Mouse (Mus musculus) layer of hippocampus, adult 9-11 months (tissue): ENCODE measurements around the gene Kcnq2.

Experiments
- DNase-seq: peaks from one replicate; pipeline ENCODE4 v3.0.0; 2022

Kcnq2 gene

DNA sequence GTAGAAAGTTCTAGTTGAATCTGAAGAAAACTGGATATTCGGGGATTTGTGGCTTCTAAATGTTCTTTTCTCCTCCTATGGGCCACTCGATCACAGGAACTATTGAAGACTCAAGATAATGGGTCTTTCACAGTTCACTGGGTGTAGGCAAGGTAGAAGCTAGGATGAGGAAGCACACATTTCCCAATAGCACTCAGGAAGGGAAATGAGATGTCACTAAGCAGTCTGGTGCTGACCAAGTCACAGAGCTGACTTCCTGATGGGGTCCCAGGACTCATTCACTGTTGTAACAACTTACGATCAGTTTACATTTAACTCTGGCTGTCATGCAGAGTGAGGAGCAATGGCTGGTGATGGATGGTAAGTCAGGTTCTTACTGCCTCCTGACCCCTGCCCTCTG, 45.0 kb downstream of the Kcnq2 start:
- DNase-seq, result no peak

DNA sequence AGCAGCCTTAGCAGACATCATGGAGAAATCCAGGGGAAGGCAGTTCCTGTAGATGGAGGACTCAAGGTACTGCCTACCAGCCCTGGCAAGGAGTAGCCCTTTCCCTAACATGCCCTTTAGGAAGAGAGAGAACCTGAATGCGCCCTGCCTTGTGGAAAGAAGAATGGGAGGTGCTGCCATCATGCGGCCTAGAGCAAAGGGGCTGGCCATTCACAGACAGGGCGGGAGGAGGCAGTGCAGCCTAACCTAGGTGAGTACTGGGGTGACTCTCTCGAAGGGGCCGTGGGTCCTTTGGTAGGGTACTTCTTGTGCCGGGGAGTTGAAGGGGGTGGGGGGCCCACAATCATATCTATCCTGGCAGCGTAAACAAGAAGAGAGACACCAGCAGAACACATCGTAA, 50.1 kb downstream of the Kcnq2 start:
- DNase-seq, result no peak

DNA sequence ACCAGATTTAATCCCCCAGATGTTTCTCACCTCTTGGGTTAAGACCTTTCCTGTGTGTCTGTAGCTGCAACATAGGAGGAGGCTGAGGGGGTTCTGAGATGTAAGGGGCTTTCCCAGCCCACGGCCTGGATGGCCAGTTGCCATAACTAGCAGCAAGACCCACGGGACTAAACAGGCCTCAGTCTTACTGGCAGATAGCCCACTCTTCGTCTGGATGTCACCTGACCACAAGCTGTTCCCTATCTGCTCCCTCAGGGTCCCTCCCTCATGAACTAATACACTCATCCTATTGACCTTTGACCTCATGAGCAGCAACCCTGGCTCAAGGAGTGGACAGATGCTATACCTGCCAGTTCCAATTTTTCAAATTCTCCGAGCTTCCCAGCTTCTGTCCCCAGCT, 51.2 kb downstream of the Kcnq2 start:
- DNase-seq, result no peak

DNA sequence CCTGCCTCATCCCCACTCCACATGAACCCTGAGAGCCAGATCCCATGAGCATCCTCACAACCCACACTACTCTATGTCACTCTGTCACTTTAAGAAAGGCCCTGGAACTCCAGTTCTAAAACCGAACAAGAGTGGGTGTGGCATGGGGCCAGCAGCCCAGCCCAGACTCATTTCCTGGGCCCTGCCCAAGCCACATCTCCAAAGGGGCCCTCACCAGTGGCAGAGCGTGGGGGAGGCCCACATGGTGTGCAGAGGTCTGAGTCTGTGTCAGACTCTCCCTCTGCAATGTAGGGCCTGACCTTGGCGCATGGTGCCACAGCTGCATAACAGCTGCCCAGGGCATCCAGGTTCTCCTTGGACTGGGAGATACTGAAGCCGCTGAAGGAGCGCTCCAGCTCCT, 54.2 kb downstream of the Kcnq2 start:
- DNase-seq, result no peak

DNA sequence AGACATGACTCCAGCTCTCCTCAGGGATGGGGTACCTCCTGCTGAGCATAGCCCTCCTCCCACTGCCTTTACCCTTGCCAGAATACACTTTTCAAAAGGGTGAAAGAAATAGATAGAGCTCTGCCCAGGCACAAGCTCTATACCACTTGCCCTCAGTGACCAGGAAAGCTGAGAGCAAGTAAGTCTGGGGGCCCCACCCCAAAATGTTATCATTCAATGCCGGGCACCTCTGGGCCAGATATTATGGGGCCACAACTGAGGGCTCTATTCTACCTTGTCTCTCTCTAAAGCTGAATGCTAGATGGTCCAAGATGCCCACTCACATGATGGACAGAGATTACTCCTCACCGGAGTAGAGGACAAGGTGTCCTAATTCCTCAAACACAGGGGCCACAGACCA, 55.6 kb downstream of the Kcnq2 start:
- no peak for DNase-seq

DNA sequence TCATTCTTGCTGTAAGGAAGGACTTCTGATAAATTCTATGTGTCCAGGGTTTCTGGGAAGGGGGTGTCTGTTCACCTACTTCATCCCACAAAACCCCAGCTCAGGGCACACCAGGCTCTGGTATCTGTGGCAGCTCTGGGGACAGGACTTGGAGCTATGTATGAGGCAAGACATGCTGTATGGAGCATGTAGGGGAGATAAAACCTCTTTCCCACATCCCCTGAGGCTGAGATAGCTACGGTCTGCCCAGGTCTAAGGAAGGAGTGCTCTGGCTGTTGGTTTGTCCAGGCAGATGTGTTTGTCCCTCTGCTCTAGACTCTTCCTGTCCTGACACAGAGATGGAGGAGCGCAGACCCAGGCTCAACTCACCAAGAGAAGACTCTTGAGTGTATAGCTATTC, 56.2 kb downstream of the Kcnq2 start:
- no peak for DNase-seq

DNA sequence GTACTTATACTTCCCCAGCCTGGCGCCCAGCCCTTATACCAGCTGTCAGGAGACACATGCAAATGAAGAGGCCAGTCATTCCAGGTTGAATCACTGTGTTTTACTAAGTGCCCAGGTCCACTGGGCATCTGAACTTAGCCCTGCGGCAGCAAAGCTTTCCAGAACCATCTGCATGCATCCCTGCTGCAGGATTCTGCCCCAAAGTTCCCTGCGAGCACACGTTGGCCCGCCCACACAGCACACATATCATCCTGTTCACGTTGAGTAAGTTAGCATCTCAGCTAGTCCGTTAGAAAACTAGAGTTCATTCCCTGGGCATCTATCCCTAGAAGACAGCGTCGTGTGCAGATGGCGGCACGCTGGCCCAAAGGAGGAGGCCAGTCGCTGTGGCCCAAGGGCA, 59.6 kb downstream of the Kcnq2 start:
- no peak for DNase-seq

DNA sequence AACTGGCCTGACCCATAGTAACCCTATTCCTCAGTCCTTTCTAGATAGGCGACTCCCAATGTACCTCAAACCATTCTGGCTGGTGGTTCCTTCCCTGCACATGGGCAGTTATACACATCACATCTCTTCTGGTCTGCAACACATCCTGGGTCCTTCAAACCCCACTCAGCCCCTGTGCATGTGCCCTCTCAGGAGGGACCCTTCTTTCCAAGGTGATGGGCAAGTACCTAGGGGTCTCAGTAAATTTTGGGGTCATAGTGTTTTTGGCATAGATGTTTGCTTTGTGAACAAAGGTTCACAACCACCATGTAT, 62.7 kb downstream of the Kcnq2 start:
- no peak for DNase-seq

DNA sequence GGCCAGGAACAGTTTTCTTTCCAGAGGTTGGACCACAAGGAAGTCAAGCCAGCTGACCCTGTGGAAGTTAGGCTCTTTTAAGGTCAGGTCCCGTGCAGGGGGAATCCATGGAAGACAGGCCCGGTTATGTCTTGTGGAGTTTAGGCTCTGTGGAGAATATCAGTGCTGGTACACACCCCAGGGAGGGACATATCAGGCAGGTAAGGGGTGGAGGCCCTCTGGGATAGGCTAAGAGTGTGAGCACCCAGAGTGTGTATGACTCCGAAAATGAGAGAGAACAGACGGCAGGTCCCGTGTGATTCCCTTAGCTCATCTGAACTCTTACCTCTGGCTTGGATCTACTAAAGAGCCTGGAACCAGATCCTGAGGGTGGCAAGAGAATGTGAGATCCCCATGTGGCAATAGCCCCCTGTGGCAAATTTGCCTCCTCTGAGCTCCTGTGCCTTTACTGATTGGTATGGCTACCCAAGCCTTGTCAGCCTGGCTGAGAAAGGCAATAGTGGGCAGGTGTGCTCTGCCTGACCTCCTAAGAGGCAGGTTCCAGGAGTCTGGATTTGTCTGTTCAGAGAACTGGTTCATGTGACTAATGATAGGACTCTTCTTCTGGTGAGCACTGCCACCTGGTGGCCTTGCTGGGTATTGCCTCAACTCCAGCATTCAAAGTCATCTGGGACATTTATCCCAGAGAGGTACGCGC, 63.2 kb downstream of the Kcnq2 start:
- DNase-seq, result peak; percentile 73

DNA sequence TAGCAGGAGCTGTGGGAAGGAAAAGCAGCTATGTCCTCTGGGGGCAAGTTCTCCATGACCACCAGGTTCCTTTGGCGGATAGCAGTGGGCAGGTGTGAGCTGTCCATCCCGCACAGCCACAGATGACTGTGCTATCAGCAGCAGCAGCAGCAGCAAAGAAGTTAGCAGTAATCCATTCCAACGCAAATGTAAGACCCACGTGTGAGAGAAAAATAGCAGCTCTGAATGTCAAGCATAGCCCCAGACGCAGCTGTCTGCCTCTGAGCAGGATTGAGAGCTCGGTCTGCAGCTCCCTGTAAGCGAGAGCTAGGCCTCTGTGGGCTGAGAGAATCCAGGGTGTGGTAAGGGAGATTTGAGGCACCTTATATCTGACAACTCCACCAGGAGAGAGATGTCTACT, 65.0 kb downstream of the Kcnq2 start:
- peak; percentile 70 for DNase-seq

DNA sequence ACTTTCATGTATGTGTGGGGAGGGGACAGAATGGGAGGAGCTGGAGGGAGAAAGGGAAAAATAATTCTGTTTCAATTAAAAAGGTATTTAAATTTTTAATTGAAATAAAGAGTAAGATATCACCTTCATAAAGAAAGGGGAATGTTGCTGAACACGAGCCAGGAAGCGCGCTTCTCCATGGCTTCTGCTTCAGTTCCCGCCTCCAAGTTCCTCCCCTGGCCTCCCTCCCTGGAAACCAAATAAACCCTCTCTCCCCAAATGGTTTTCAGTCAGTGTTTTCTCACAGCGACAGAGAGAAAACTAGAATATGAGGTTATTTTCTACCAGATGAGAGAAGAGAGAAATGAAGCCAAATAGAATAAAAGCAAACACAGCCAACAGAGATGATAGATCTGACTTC, 66.6 kb downstream of the Kcnq2 start:
- no peak for DNase-seq

DNA sequence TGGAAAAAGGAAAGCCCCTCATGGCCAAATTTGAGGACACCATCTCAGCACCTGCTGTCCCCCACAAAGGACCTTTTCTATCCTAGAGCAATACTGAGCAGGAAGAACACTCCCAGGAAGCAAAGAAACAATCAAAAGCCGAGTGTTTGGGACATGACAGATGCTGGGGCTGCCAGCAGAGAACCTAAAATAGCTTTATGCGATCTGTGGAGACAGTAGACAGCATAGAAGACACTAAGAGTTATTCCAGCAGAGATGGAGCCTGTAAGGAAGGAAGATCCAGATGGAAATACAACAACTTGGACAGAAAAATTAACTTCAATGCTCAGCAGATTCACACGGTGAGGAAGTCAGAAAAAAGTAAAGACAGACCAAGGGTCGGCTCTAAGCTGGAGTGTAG, 69.3 kb downstream of the Kcnq2 start:
- no peak for DNase-seq

DNA sequence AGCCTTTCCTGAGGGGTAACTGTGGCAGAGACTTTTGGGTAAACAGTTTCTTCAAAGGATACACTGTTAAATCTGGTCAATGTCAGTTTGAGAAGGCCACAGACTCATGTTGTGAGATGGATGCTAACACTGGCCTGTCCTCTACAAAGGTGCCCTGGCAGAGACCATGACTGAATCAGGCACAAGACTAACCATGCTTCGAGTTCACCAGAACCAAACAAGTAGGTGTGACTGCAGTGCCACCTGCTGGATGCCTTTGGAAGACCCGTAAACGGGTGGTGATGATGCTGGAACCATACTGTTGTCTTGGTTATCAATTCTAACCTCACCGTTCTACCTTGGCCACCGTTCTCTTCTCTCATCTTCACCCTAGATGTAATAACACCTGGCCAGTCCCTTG, 75.0 kb downstream of the Kcnq2 start:
- DNase-seq, result peak; percentile 72

DNA sequence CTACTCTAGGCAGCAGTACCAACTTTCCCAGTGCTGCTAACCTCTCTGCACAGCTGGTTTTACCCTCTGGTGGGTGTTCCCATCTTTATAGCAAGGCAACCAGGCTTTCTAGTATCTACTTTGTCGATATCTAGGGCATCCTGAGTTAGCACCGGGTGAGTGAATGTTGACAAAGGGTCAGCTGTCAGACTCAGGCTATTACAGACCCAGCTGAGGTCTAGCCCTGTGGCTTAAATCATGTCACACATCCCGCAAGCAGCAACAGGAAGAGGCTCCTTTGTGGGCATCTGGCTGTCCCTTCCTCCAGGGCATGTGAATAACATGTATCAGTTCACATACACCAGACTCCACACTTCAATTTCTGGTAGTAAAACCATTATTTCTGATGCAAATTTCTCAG, 76.9 kb downstream of the Kcnq2 start:
- DNase-seq, result no peak

DNA sequence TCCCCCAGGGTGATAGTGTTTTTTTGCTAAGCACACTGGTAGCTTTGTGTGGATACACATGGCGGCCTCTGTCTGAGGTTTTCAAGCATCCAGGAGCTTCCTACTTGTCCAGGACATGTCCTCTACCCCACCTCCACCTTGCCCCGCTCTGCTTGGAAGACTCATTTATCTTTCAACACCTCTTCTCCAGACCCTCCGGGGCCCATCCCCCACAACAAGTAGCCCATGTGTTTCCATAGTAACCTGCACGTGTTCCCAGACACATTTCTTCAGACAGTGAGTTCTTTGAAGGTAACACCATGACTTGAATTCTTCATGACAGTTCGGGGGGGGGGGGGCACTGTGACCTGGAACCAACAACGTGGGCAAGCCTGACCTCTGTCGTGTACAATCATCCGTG, 77.8 kb downstream of the Kcnq2 start:
- no peak for DNase-seq

DNA sequence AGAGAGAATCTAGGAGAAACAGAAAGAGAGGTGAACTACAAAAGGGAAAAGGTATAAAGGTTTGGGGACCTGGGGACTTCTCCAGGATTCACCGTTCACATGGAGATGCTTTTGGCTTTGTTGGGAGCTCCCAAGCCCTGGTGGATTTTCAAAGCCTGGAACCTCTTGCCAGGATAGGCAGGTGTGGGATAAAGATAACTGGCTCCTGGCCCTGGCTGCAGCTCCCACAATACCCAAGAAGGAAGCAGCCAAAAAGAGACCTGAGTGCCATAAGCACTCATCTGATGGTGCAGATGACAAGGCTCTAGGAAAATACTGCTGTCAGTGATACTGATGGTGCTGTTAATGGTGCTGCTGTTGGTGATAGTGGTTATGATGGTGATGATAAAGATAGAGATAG, 82.9 kb downstream of the Kcnq2 start:
- no peak for DNase-seq

DNA sequence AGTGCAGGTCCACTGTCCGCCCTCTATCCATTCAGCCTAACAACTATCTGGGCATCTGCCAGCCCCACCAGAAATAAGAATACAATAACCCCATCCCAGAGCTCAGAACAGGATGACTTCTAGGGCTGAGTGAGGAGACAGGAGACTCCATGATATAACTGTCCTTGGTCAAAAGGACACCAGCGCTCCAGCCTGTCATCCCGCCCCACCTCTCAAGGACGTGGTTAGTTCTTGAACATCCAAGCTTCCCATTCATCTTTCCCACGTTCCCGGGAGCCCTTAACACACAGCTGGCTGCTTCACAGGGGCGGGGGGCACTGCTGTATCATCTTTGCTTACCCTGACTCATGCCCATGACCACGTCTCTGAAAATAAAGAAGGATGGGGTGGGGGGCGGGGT, 86.1 kb downstream of the Kcnq2 start:
- no peak for DNase-seq

DNA sequence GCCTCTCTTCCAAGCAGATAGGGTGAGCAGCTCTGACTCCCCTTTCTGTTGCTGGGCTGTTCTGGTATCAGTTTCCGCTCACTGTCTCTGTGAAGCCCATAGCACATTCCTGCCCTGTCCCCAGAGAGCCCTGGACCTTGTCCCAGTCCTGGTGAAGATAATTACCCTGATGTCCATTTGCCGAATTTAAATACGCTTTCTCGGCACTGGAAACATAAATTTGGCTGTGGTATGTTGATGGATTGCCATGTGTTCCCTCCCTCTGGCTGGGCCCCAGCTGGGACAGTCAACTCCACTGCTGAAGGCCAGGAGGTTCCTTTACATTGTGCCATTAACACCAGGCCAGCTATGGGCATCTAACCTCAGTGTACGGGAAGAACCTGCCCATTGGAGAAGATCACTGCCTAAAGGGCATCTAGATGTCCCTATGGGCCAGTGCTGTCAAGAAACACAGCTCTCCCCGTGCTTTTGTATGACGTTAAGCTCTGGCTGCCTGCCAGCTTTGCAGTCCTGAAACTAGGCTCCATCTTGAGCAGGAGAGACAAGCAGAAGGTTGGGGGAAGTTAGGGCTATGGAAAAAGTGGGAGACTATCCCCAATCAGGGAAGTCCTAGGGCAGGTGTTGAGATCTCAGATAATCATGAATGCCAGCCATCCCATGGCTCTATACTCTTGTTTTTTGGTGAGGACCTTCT, 86.7 kb downstream of the Kcnq2 start:
- no peak for DNase-seq

DNA sequence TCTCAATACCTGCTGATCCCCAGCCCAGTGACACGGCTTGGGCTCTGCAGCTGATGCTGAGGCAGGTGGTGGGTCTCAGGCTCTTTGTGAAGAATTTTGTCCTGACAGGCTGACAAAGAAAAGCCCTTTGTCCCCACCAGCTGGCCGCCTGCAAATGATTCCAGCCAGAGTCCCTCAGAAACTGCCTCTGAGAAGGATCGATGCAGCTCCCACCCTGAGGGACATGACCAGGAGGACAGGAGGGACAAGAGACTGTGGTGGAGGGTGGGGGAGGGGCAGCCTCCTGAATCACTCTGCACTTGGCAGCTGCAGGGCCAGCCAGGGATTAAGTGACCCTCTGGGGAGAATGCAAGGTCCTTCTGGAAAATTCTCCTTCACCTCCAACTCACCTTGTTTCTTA, 91.1 kb downstream of the Kcnq2 start:
- DNase-seq, result no peak

DNA sequence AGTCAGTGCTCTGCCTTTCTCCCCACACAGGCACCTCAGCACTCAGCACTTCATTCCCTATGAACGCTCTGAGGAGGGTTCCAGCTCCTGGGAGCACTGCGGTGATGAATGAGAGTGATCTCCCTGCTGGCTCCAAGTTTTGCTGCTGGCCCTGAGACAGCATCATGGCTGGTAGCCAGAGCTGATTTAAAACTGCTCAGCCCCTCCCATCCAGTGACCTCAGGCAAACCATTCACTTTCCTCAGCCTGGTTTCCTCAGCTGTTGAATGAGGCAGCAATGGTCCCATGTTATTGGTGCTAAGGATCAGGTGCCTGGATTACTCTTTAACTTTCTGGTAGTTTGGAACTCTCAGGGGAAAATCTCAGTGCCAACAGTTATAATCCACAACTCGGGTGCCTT, 91.7 kb downstream of the Kcnq2 start, which contains the start of gene Chrna4:
TSS of gene Chrna4 (minus strand) at position 110 of the 400 bp plus-strand sequence.
- no peak for DNase-seq

DNA sequence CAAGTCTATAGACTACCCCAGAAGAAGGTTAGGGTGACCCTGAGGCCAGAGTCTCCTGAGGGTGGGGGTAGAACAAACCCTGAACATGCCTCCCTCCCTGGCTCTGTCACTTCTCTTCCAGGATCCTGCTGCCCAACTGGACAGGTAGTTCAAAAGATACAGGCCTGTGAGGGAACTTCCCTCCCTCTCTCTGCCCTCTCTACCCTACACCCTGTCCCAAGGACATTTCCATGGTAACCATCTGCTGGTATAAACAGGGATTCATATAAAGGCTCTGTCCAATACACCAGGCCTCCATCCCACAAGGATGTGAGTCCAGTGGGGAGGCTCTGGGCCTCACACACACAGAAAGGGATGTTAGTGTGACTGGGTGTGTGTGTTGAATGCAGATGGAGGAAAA, 92.7 kb downstream of the Kcnq2 start:
- DNase-seq, result no peak

DNA sequence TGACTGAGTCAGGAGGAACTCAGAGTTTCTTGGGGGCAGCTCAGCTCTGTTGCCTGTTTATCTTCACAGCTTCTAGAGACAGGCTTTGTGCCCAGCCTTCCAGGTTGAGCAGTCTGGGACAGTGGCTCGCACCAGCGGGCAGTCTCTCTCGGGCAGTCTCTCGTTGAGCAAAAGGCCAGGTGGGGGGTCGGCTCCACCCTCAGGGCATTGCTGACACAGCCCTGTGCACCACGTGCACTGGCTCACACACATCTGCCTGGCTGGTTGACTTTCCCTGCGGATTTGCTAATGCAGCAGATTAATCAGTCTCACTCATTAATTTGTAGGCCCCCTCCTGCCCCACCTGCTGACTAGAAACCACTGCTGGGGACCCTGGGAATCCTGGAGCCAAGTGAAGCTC, 93.2 kb downstream of the Kcnq2 start:
- no peak for DNase-seq

DNA sequence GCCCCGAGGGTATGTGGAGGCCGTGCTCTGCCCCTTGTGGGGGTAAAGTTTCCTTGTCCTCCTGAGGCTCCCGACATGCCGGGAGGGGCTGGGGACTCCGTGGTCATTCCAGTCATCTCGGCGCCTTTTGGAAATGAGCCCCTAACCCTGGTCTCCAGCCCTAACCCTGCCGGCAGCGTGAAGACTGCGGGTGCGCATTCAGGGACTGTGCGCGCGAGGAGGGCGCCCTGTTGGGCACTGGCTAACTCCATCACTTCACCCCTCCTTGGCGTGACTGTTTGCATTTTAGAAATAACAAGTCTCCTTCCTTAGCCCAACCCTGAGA, 95.8 kb downstream of the Kcnq2 start:
- DNase-seq, result no peak

DNA sequence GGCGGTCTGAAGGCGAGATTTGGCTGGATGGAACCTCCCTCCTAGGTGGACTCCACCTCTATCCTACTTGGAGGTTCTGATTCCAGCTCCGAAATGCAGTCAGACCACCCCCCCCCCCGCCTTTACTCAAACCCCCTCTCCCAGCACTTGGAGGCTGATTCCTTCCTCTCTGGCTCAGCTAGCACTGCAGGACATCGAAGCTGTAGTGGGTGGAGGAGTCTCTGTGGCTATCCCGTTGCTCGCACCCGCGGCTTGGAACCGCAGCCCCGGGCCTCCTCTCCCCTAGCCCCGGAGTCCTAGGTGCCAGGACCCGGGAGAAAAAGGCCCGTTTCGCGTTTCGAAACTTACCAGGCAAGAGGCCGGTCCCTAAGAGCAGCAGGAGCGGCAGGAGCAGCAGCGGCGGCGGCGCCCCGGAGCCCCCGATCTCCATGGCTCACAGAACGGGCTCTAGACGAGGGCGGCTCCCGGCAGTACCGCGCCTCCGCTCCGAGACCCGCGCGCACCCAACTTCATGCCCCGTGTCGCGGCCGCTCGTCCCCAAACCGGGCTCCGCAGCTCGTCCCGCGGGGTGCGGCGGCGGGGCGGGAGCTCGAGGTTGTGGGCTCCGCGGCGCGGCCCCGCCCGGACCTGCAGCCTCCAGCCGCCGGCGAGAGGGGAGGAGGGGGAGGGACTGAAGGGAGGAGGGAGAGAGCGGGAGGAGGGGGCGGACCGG, 96.3 kb downstream of the Kcnq2 start:
- no peak for DNase-seq

DNA sequence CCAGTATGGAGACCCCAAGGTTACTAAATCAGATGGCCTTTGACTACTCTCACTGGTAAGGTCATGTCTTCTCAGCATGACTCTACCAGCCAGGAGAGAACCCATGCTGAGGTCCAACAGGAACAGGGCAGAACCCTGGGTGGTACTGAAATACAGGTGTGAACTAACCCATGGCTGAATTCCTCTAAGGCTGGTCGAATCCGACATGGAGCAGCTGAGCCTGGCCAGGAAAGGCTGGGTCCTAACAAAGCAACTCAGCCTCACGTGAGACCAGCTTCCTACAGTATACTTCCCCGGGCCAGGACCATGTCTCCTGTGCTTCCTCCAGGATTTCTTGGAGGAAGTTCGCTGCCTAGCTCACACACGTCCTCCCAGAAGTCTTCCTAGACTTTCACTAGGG, 98.5 kb downstream of the Kcnq2 start:
- no peak for DNase-seq
